Mouse (Mus musculus) liver, adult 2 months (tissue): ENCODE results near the gene Ulk4. TPM values are rescaled to one million over a fixed set of nuclear protein-coding genes. Genes with fewer than 3 reads are reported as not detected.

Source experiments
- DNase-seq: peaks from one replicate; pipeline ENCODE4 v3.0.0-alpha.2; 2011; ENCODE audit warnings: low read depth, low spot score; ENCODE audit errors: extremely low read depth
- H3K27ac ChIP-seq: fragments of 200-500 bp; replicated peaks from 2 replicates; pipeline ENCODE4 v1.5.1; 2012; ENCODE audit warnings: low read depth, mild to moderate bottlenecking, control low read depth, inconsistent platforms, low read length; ENCODE audit not compliant: insufficient read depth
- H3K27me3 ChIP-seq: fragments of 200-500 bp; 2 replicates; pipeline ENCODE4 v1.6.1; 2012; ENCODE audit warnings: mild to moderate bottlenecking, moderate library complexity, low read length, inconsistent platforms; ENCODE audit not compliant: control insufficient read depth, insufficient read depth
- H3K36me3 ChIP-seq: fragments of 200-500 bp; 2 replicates; pipeline ENCODE4 v1.6.1; 2012; ENCODE audit warnings: low read length, inconsistent platforms; ENCODE audit not compliant: control insufficient read depth, insufficient read depth
- H3K4me1 ChIP-seq: fragments of 200-500 bp; 2 replicates; pipeline ENCODE4 v1.6.1; 2011; ENCODE audit warnings: low read length; ENCODE audit not compliant: control insufficient read depth, insufficient read depth
- H3K4me3 ChIP-seq: fragments of 200-500 bp; 2 replicates; pipeline ENCODE4 v1.5.1; 2011; ENCODE audit warnings: low read depth, mild to moderate bottlenecking, control low read depth, low read length, moderate library complexity; ENCODE audit not compliant: insufficient read depth
- H3K79me2 ChIP-seq: fragments of 200-500 bp; 2 replicates; pipeline ENCODE4 v1.6.1; 2012; ENCODE audit warnings: inconsistent platforms, mild to moderate bottlenecking, low read length, moderate library complexity; ENCODE audit not compliant: control insufficient read depth, insufficient read depth
- H3K9ac ChIP-seq: fragments of 200-500 bp; 2 replicates; pipeline ENCODE4 v1.6.1; 2012; ENCODE audit warnings: low read depth, mild to moderate bottlenecking, control low read depth, inconsistent platforms, low read length
- CTCF ChIP-seq: fragments of 200-500 bp; IDR thresholded peaks from 2 replicates; pipeline ENCODE4 v1.5.1; 2011; ENCODE audit warnings: low read depth, low read length, control low read depth
- POLR2A ChIP-seq: fragments of 200-500 bp; IDR thresholded peaks from 2 replicates; pipeline ENCODE4 v1.6.1; 2011; ENCODE audit warnings: low read length, control low read depth; ENCODE audit not compliant: insufficient read depth; ENCODE audit errors: extremely low read depth
- WGBS: fragments of 180-500 bp; shearing (Covaris S2); methylation state at CpG from one replicate; pipeline ENCODE4 v1.1.7; 2018; 5-methylcytosine and 5-hydroxymethylcytosine counted together
- polyA plus RNA-seq: library from polyadenylated mRNA; depleted of rRNA; stranded (reverse); fragments of >200 nt; gene quantifications from 2 replicates; pipeline ENCODE4 v1.2.3, GENCODE M21; 2012
- total RNA-seq: library from RNA; depleted of rRNA; stranded (reverse); fragments of >200 nt; gene quantifications from 2 replicates; pipeline ENCODE4 v1.2.3, GENCODE M21; 2014

Gene Ulk4
- total and polyA plus RNA-seq, 2 experiments: under 0.01 to 0.24 TPM

- DNase-seq: no peak
- Histone ChIP-seq H3K79me2 (no peaks in the 10 kb centered on the region), H3K4me1 (no peaks in the 10 kb centered on the region), H3K27me3 (no peaks in the 10 kb centered on the region), H3K36me3 (no peaks in the 10 kb centered on the region), H3K9ac (no peak overlapping the region), H3K27ac (no peak overlapping the region), H3K4me3 (no peak overlapping the region)
- TF ChIP-seq CTCF (no peak), POLR2A (no peak)
- 81% methylated on average over 7 of the region's 7 CpGs for WGBS
Measured at GRCm38 (mm10) chr9:121164607-121165006, 112.4 kb downstream of the Ulk4 start.

GRCm38 (mm10) chr9:121162789-121163188 is 114.2 kb downstream of the Ulk4 start:
- Histone ChIP-seq H3K4me1 (no peaks in the 10 kb centered on the region), H3K27me3 (no peaks in the 10 kb centered on the region), H3K36me3 (no peaks in the 10 kb centered on the region), H3K79me2 (no peaks in the 10 kb centered on the region), H3K27ac (no peak overlapping the region), H3K4me3 (no peak overlapping the region), H3K9ac (no peak overlapping the region)
- whole genome bisulfite sequencing: 29% methylated on average over 5 of the region's 5 CpGs
- TF ChIP-seq POLR2A (no peak), CTCF (peak; percentile 47; the same call in 1 of the 2 replicates)
- peak; percentile 7 for DNase-seq

- H3K36me3 ChIP-seq: no peaks in the 10 kb centered on the region
- no peaks in the 10 kb centered on the region for H3K27me3 ChIP-seq
- no peak for TF ChIP-seq POLR2A
- TF ChIP-seq CTCF: no peak
- H3K4me3 ChIP-seq: no peak overlapping the region
- H3K27ac ChIP-seq: no peak overlapping the region
- WGBS: 82% methylated on average over 12 of the region's 12 CpGs
- no peak overlapping the region for H3K9ac ChIP-seq
- H3K79me2 ChIP-seq: no peaks in the 10 kb centered on the region
- DNase-seq: no peak
- no peaks in the 10 kb centered on the region for H3K4me1 ChIP-seq
Measured at GRCm38 (mm10) chr9:121161818-121162565, 115.0 kb downstream of the Ulk4 start.

GRCm38 (mm10) chr9:121156253-121156831 is 120.7 kb downstream of the Ulk4 start:
- 74% methylated on average over 9 of the region's 9 CpGs for WGBS
- no peaks in the 10 kb centered on the region for H3K27me3 ChIP-seq
- no peaks in the 10 kb centered on the region for H3K4me1 ChIP-seq
- H3K79me2 ChIP-seq: no peaks in the 10 kb centered on the region
- no peaks in the 10 kb centered on the region for H3K36me3 ChIP-seq
- H3K27ac ChIP-seq: no peak overlapping the region
- H3K4me3 ChIP-seq: no peak overlapping the region
- DNase-seq: no peak
- no peak overlapping the region for H3K9ac ChIP-seq
- TF ChIP-seq CTCF (no peak), POLR2A (no peak)

- H3K4me3 ChIP-seq: no peak overlapping the region
- DNase-seq: no peak
- no peak overlapping the region for H3K27ac ChIP-seq
- H3K27me3 ChIP-seq: no peaks in the 10 kb centered on the region
- TF ChIP-seq CTCF: no peak
- H3K36me3 ChIP-seq: no peaks in the 10 kb centered on the region
- no peak overlapping the region for H3K9ac ChIP-seq
- H3K4me1 ChIP-seq: no peaks in the 10 kb centered on the region
- 91% methylated on average over 5 of the region's 5 CpGs for whole genome bisulfite sequencing
- no peaks in the 10 kb centered on the region for H3K79me2 ChIP-seq
Measured at GRCm38 (mm10) chr9:121153276-121153675, 123.7 kb downstream of the Ulk4 start.

GRCm38 (mm10) chr9:121148602-121149001 is 128.4 kb downstream of the Ulk4 start:
- WGBS: 43% methylated on average over 3 of the region's 3 CpGs
- Histone ChIP-seq H3K4me1 (no peaks in the 10 kb centered on the region), H3K36me3 (no peaks in the 10 kb centered on the region), H3K4me3 (no peak overlapping the region), H3K79me2 (no peaks in the 10 kb centered on the region), H3K9ac (no peak overlapping the region), H3K27me3 (no peaks in the 10 kb centered on the region), H3K27ac (no peak overlapping the region)
- no peak for DNase-seq
- TF ChIP-seq POLR2A: no peak
